Mouse (Mus musculus): ENCODE data around the gene Cnot10.

- TF ChIP-seq POLR2A (IDR thresholded peaks at IDR 0.05; ENCODE audit: insufficient read depth, low read length) (no peak), CTCF (IDR thresholded peaks at IDR 0.05; ENCODE audit: low read depth, low read length) (no peak)
Measured at GRCm38 (mm10) chr9:114679944-114680343, 40.0 kb upstream of the Cnot10 start.

Measured in ES-Bruce4 (cell line).